Mouse (Mus musculus) myocyte (in vitro differentiated cells): ENCODE data around the gene Gmds. TPM values are rescaled to one million over a fixed set of nuclear protein-coding genes. Genes with fewer than 3 reads are reported as not detected.

Experiments used
- H3K27me3 ChIP-seq: one replicate; pipeline ENCODE4 v1.6.1; 2011; ENCODE audit not compliant: control insufficient read depth, insufficient read depth, insufficient read length
- H3K36me3 ChIP-seq: one replicate; pipeline ENCODE4 v1.6.1; 2011; ENCODE audit not compliant: control insufficient read depth, insufficient read depth
- H3K4me2 ChIP-seq: one replicate; pipeline ENCODE4 v1.6.1; 2011; ENCODE audit warnings: low read depth, control low read depth
- H3K4me3 ChIP-seq: one replicate; pipeline ENCODE4 v1.5.1; 2011; ENCODE audit warnings: mild to moderate bottlenecking, control low read depth, moderate library complexity
- H3K79me2 ChIP-seq: one replicate; pipeline ENCODE4 v1.6.1; 2011; ENCODE audit not compliant: control insufficient read depth, insufficient read depth
- H3ac ChIP-seq: one replicate; pipeline ENCODE4 v1.6.1; 2011; ENCODE audit not compliant: control insufficient read depth, insufficient read length
- CEBPB ChIP-seq: IDR thresholded peaks from 2 replicates; pipeline ENCODE4 v1.6.1; 2011; ENCODE audit warnings: mild to moderate bottlenecking, moderate library complexity; ENCODE audit not compliant: poor library complexity, insufficient read depth, severe bottlenecking
- E2F4 ChIP-seq: IDR thresholded peaks from one replicate; pipeline ENCODE4 v1.6.1; 2011; ENCODE audit warnings: mild to moderate bottlenecking, control low read depth, moderate library complexity; ENCODE audit not compliant: insufficient read depth
- MAX ChIP-seq: IDR thresholded peaks from one replicate; pipeline ENCODE4 v1.6.1; 2011; ENCODE audit warnings: low read depth, mild to moderate bottlenecking, control low read depth
- MYOD1 ChIP-seq, 3 experiments: IDR thresholded peaks; one replicate each; pipeline ENCODE4 v1.6.1; 2011; ENCODE audit warnings: control low read depth in 2 of 3, low read depth in 2 of 3, mild to moderate bottlenecking in 2 of 3, moderate library complexity in 1 of 3; ENCODE audit not compliant: insufficient read length in 2 of 3, control insufficient read depth in 1 of 3
- MYOG ChIP-seq, 3 experiments: IDR thresholded peaks; one replicate each; pipeline ENCODE4 v1.6.1; 2011; ENCODE audit warnings: control low read depth in 2 of 3, low read depth in 2 of 3, mild to moderate bottlenecking in 2 of 3; ENCODE audit not compliant: insufficient read length in 2 of 3, control insufficient read depth in 1 of 3, insufficient read depth in 1 of 3
- POLR2A ChIP-seq: IDR thresholded peaks from one replicate; pipeline ENCODE4 v1.6.1; 2011; ENCODE audit warnings: low read depth, mild to moderate bottlenecking, control low read depth, moderate library complexity; ENCODE audit not compliant: insufficient read length
- POLR2AphosphoS2 ChIP-seq: IDR thresholded peaks from one replicate; pipeline ENCODE4 v1.6.1; 2011; ENCODE audit warnings: low read depth, control low read depth; ENCODE audit not compliant: insufficient read length
- REST ChIP-seq: IDR thresholded peaks from one replicate; pipeline ENCODE4 v1.6.1; 2011; ENCODE audit warnings: mild to moderate bottlenecking, control low read depth, moderate library complexity; ENCODE audit not compliant: insufficient read depth, insufficient read length
- SRF ChIP-seq: IDR thresholded peaks from one replicate; pipeline ENCODE4 v1.6.1; 2011; ENCODE audit warnings: low read depth; ENCODE audit not compliant: control insufficient read depth, insufficient read length
- TCF12 ChIP-seq: IDR thresholded peaks from one replicate; pipeline ENCODE4 v1.6.1; 2011; ENCODE audit warnings: mild to moderate bottlenecking, control low read depth; ENCODE audit not compliant: poor library complexity, insufficient read depth, severe bottlenecking
- TCF3 ChIP-seq: IDR thresholded peaks from one replicate; pipeline ENCODE4 v1.6.1; 2011; ENCODE audit warnings: low read depth, control low read depth; ENCODE audit not compliant: insufficient read length
- USF1 ChIP-seq: IDR thresholded peaks from one replicate; pipeline ENCODE4 v1.6.1; 2011; ENCODE audit warnings: low read depth, mild to moderate bottlenecking, control low read depth, moderate library complexity
- polyA plus RNA-seq: library from polyadenylated mRNA; unstranded; fragments of >200 nt; fragmentation: generic; extraction: Trizol; gene quantifications from one replicate; pipeline ENCODE4 v1.2.1, GENCODE M21; 2012; ENCODE audit warnings: missing spikeins

Gmds gene
- polyA plus RNA-seq, 1 experiment: 13.1 TPM

DNA sequence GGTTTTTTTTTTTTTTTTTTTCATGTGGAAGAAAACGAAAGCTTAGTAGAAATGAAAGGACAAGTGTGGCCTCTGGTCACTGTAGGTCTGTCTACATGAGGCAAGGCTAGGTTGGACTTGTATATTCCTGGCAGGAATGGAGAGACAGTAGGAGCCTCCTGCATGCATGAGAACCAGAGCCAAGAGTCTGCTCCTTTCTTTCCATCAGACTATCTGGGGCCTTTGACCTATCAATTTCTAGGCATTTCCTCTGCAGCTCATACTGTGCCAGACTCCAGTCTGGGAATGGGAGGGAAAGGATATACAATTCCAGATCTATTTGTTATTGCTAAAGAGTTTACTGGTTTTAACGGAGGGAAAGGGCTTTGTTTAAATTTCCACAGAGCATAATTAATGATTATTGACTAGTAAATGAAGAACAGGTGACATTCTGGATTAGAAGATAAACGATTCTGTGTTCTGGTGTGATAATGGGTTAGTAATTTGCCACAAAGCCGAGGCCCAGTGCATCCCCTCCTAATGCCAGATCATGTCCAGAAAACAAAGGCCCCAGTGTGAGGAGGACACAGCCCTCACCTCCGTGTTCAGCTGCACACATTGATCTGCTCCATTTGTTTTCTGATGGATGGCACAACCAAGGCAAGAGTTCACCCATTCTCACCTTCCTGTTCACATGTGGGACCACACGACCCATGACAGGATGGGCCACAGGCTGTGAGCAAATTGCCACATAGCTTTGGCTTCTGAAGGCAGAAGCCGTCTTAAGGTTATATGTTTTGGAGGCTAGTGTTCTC is 394.9 kb downstream of the Gmds start:
- H3ac ChIP-seq: no peak overlapping the region
- TF ChIP-seq MYOG (IDR thresholded peaks at IDR 0.05; ENCODE audit: control insufficient read depth in 1 of 3, insufficient read depth in 1 of 3, insufficient read length in 2 of 3, low read depth in 2 of 3) (no peak), MAX (no peak), SRF (no peak), USF1 (no peak), E2F4 (no peak), POLR2A (no peak), TCF12 (no peak), POLR2AphosphoS2 (no peak), MYOD1 (IDR thresholded peaks at IDR 0.05; ENCODE audit: control insufficient read depth in 1 of 3, insufficient read length in 2 of 3, low read depth in 2 of 3) (no peak), TCF3 (no peak), CEBPB (no peak), REST (no peak)
- no peak overlapping the region for H3K4me2 ChIP-seq
- no peaks in the 10 kb centered on the region for H3K27me3 ChIP-seq
- H3K79me2 ChIP-seq: no peaks in the 10 kb centered on the region
- H3K4me3 ChIP-seq: no peak overlapping the region
- H3K36me3 ChIP-seq: no peaks in the 10 kb centered on the region

DNA sequence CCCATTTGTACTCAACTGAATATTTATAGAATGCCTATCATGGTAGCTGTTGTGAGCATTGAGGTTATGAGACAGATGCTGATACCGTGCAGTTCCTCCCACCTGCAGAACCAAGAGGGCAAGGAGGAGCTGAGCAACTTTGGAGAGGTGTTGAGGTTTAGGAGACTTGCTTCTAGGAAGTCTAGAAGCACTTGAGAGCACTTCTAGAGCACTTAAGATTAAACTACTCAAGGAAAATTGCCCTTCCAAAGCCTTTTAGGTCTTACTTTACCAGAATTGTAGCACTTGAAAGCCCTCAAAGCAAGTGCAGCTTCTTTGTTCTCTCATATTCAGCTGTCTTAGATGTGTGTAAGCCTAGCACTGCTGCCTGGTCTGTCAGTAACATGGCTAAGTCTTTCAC is 409.2 kb downstream of the Gmds start:
- no peaks in the 10 kb centered on the region for H3K36me3 ChIP-seq
- TF ChIP-seq E2F4 (no peak), USF1 (no peak), MYOG (IDR thresholded peaks at IDR 0.05; ENCODE audit: control insufficient read depth in 1 of 3, insufficient read depth in 1 of 3, insufficient read length in 2 of 3, low read depth in 2 of 3) (no peak), MYOD1 (IDR thresholded peaks at IDR 0.05; ENCODE audit: control insufficient read depth in 1 of 3, insufficient read length in 2 of 3, low read depth in 2 of 3) (no peak), TCF3 (no peak)
- H3K4me2 ChIP-seq: no peak overlapping the region
- H3K79me2 ChIP-seq: no peaks in the 10 kb centered on the region
- H3K27me3 ChIP-seq: no peaks in the 10 kb centered on the region
- H3K4me3 ChIP-seq: no peak overlapping the region
- H3ac ChIP-seq: no peak overlapping the region

DNA sequence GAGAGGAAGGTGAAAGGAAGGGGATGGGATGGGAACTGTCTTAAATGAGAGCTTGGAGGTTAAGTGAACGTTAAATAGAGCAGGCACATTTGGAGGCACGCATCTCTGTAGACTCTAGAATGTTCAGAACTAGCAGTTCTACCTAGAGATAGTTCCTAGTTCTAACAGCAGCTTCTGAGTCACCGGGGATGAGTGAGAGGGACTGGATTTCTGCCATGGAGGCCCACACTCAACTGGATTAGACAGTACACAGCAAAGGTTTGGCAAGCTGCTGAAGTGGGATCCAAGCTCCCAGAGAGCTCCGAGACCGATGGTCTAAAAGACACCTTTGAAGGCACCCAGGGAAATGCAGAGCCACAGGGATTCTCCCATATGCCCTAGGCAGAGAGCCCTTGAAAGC is 411.9 kb downstream of the Gmds start:
- Histone ChIP-seq H3K79me2 (no peaks in the 10 kb centered on the region), H3K4me3 (no peak overlapping the region), H3K4me2 (no peak overlapping the region), H3K27me3 (no peaks in the 10 kb centered on the region), H3K36me3 (no peaks in the 10 kb centered on the region), H3ac (no peak overlapping the region)
- TF ChIP-seq REST: no peak
- TF ChIP-seq TCF12: no peak
- no peak for TF ChIP-seq MYOG (IDR thresholded peaks at IDR 0.05; ENCODE audit: control insufficient read depth in 1 of 3, insufficient read depth in 1 of 3, insufficient read length in 2 of 3, low read depth in 2 of 3)
- no peak for TF ChIP-seq SRF

DNA sequence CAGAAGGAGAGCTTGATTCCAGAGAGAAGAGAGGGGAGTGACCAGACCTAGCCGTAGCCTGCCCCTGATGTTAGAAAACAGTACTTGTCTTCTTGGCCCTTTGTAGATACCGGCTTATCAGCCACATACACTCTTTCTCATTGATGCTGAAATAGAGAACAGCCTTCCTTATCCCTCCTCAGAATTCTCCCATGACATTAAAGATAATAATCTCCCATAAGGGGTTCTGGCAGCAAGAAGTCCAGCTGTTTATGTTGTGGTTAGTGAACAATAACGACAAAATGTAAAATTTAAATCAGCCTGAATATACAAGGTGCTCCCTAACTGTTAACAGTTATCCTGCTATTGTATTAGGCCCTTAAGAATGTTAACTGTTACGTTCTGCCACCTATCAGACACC is 414.0 kb downstream of the Gmds start:
- Histone ChIP-seq H3K36me3 (no peaks in the 10 kb centered on the region), H3K4me3 (no peak overlapping the region), H3K79me2 (no peaks in the 10 kb centered on the region), H3K27me3 (no peaks in the 10 kb centered on the region), H3K4me2 (no peak overlapping the region), H3ac (no peak overlapping the region)
- TF ChIP-seq POLR2A: no peak

DNA sequence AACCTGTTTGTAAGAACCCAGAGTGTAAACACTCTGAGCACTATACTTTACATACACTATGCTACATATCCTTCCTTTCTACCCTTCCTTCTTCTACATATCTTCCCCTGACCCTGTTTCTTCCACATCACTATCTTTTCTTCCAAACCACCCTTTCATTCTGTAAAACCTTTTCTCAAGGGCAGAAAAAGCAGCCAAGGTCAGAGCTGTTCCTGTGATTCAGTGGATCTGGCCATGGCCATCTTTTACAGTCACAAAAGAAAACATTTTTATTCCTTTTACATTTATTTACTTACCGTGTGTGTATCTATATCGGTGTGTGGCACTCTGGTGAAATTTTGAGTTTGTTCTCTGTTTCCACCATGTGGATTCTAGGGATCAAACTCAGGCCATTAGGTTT is 418.8 kb downstream of the Gmds start:
- H3K27me3 ChIP-seq: no peaks in the 10 kb centered on the region
- H3K79me2 ChIP-seq: no peaks in the 10 kb centered on the region
- H3K4me3 ChIP-seq: no peak overlapping the region
- no peak overlapping the region for H3K4me2 ChIP-seq
- no peak overlapping the region for H3ac ChIP-seq
- no peaks in the 10 kb centered on the region for H3K36me3 ChIP-seq
- TF ChIP-seq TCF3 (no peak), E2F4 (no peak), CEBPB (no peak)

DNA sequence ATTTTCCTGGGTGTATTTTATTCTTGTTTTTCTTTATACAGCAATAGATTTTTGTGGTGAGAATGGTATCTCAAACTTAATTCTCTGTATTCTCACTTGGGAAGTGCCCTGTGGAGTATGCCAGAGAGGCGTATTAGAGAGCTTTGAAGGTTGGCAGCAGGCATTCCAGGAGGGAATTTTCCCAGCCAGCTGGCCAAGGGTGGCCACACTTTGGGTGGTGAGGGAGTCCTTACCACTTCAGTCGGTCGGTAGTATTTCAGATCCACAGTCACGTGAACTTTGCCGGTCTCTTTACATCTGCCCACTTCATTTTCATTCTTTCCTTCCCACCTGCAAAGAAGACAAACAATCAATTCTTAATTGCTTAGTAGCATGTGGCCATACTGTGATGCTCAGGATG is 421.2 kb downstream of the Gmds start:
- Histone ChIP-seq H3K4me3 (no peak overlapping the region), H3K27me3 (no peaks in the 10 kb centered on the region), H3ac (no peak overlapping the region), H3K79me2 (no peaks in the 10 kb centered on the region), H3K36me3 (no peaks in the 10 kb centered on the region), H3K4me2 (no peak overlapping the region)
- TF ChIP-seq TCF12 (no peak), REST (no peak), CEBPB (no peak), SRF (no peak), MAX (no peak), TCF3 (no peak), MYOD1 (IDR thresholded peaks at IDR 0.05; ENCODE audit: control insufficient read depth in 1 of 3, insufficient read length in 2 of 3, low read depth in 2 of 3) (no peak), USF1 (no peak), POLR2A (no peak), POLR2AphosphoS2 (no peak), E2F4 (no peak), MYOG (IDR thresholded peaks at IDR 0.05; ENCODE audit: control insufficient read depth in 1 of 3, insufficient read depth in 1 of 3, insufficient read length in 2 of 3, low read depth in 2 of 3) (no peak)
